Mouse (Mus musculus): Measurements from ENCODE around the gene Asic4. TPM values are rescaled to one million over a fixed set of nuclear protein-coding genes. Genes with fewer than 3 reads are reported as not detected.

The Asic4 gene
- polyA plus RNA-seq, 1 experiment from 2014 or later, result 16.6 TPM

- peak within 1 kb of the TSS; percentile 56 for H3K4me3 ChIP-seq (replicated peaks; ENCODE audit: low read depth, low read length)
- peaks cover 3% of the 10 kb centered on the region; the same call in 1 of the 2 replicates for H3K36me3 ChIP-seq (ENCODE audit: control insufficient read depth, insufficient read depth, low read length)
- 75% methylated on average over 10 of the region's 10 CpGs for WGBS
- no peaks in the 10 kb centered on the region for H3K9me3 ChIP-seq (ENCODE audit: control insufficient read depth, low read length)
- no peak for ATAC-seq (ENCODE audit: low FRiP score, low TSS enrichment)
- H3K4me2 ChIP-seq (ENCODE audit: low read length), result peak within 1 kb of the TSS; percentile 80
- 0 out of 2 replicates have a peak, but pooled peaks cover 5% of the 10 kb centered on the region for H3K27me3 ChIP-seq (ENCODE audit: control insufficient read depth, insufficient read depth, low read length)
- peak within 1 kb of the TSS; percentile 90 for H3K27ac ChIP-seq (replicated peaks; ENCODE audit: low read depth, low read length)
- peak within 1 kb of the TSS; percentile 91 for H3K9ac ChIP-seq (replicated peaks; ENCODE audit: low read length)
- peaks cover 18% of the 10 kb centered on the region for H3K4me1 ChIP-seq (ENCODE audit: control insufficient read depth, insufficient read depth, low read length)
- no peak for DNase-seq
These were observed 56.8 kb downstream of the Asic4 start, which contains the start of gene Inha for GRCm38 (mm10) chr1:75507006-75507405. Inha (plus strand) TSS chr1:75507077.

- Histone ChIP-seq H3K9ac (replicated peaks; ENCODE audit: low read length) (no peak overlapping the region), H3K4me2 (ENCODE audit: low read length) (no peak overlapping the region), H3K27ac (replicated peaks; ENCODE audit: low read depth, low read length) (no peak overlapping the region), H3K27me3 (ENCODE audit: control insufficient read depth, insufficient read depth, low read length) (no peaks in the 10 kb centered on the region), H3K36me3 (ENCODE audit: control insufficient read depth, insufficient read depth, low read length) (no peaks in the 10 kb centered on the region), H3K4me1 (ENCODE audit: control insufficient read depth, insufficient read depth, low read length) (peaks cover 14% of the 10 kb centered on the region), H3K4me3 (replicated peaks; ENCODE audit: low read depth, low read length) (no peak overlapping the region), H3K9me3 (ENCODE audit: control insufficient read depth, low read length) (no peaks in the 10 kb centered on the region)
- ATAC-seq (ENCODE audit: low FRiP score, low TSS enrichment), result no peak
- WGBS, result 48% methylated on average over 20 of the region's 20 CpGs
- DNase-seq, result no peak
These were observed 59.4 kb downstream of the Asic4 start for GRCm38 (mm10) chr1:75509586-75509985.

- Histone ChIP-seq H3K36me3 (ENCODE audit: control insufficient read depth, insufficient read depth, low read length) (no peaks in the 10 kb centered on the region), H3K9me3 (ENCODE audit: control insufficient read depth, low read length) (no peaks in the 10 kb centered on the region), H3K4me1 (ENCODE audit: control insufficient read depth, insufficient read depth, low read length) (peaks cover 9% of the 10 kb centered on the region), H3K27me3 (ENCODE audit: control insufficient read depth, insufficient read depth, low read length) (no peaks in the 10 kb centered on the region), H3K9ac (replicated peaks; ENCODE audit: low read length) (no peak overlapping the region), H3K27ac (replicated peaks; ENCODE audit: low read depth, low read length) (no peak overlapping the region), H3K4me2 (ENCODE audit: low read length) (no peak overlapping the region), H3K4me3 (replicated peaks; ENCODE audit: low read depth, low read length) (no peak overlapping the region)
- DNase-seq (no peak), ATAC-seq (ENCODE audit: low FRiP score, low TSS enrichment) (no peak)
- WGBS, result 78% methylated on average over 5 of the region's 5 CpGs
These were observed 59.9 kb downstream of the Asic4 start for GRCm38 (mm10) chr1:75510154-75510553.

GRCm38 (mm10) chr1:75511437-75512210, 61.4 kb downstream of the Asic4 start:
- no peak overlapping the region for H3K4me2 ChIP-seq (ENCODE audit: low read length)
- H3K36me3 ChIP-seq (ENCODE audit: control insufficient read depth, insufficient read depth, low read length), result no peaks in the 10 kb centered on the region
- H3K4me1 ChIP-seq (ENCODE audit: control insufficient read depth, insufficient read depth, low read length), result peaks cover 6% of the 10 kb centered on the region
- no peak overlapping the region for H3K4me3 ChIP-seq (replicated peaks; ENCODE audit: low read depth, low read length)
- no peaks in the 10 kb centered on the region for H3K9me3 ChIP-seq (ENCODE audit: control insufficient read depth, low read length)
- no peak overlapping the region for H3K9ac ChIP-seq (replicated peaks; ENCODE audit: low read length)
- ATAC-seq (ENCODE audit: low FRiP score, low TSS enrichment) (no peak), DNase-seq (no peak)
- no peak overlapping the region for H3K27ac ChIP-seq (replicated peaks; ENCODE audit: low read depth, low read length)
- WGBS, result 74% methylated on average over 4 of the region's 4 CpGs
- no peaks in the 10 kb centered on the region for H3K27me3 ChIP-seq (ENCODE audit: control insufficient read depth, insufficient read depth, low read length)

- WGBS, result 92% methylated on average over 3 of the region's 3 CpGs
- no peak for ATAC-seq (ENCODE audit: low FRiP score, low TSS enrichment)
- H3K9me3 ChIP-seq (ENCODE audit: control insufficient read depth, low read length), result no peaks in the 10 kb centered on the region
- no peak for DNase-seq
- H3K27ac ChIP-seq (replicated peaks; ENCODE audit: low read depth, low read length), result no peak overlapping the region
- H3K36me3 ChIP-seq (ENCODE audit: control insufficient read depth, insufficient read depth, low read length), result no peaks in the 10 kb centered on the region
- no peaks in the 10 kb centered on the region for H3K4me1 ChIP-seq (ENCODE audit: control insufficient read depth, insufficient read depth, low read length)
- no peaks in the 10 kb centered on the region for H3K27me3 ChIP-seq (ENCODE audit: control insufficient read depth, insufficient read depth, low read length)
- no peak overlapping the region for H3K4me3 ChIP-seq (replicated peaks; ENCODE audit: low read depth, low read length)
- no peak overlapping the region for H3K9ac ChIP-seq (replicated peaks; ENCODE audit: low read length)
- no peak overlapping the region for H3K4me2 ChIP-seq (ENCODE audit: low read length)
These were observed 62.3 kb downstream of the Asic4 start for GRCm38 (mm10) chr1:75512550-75512949.

GRCm38 (mm10) chr1:75516703-75517380, 66.6 kb downstream of the Asic4 start:
- Histone ChIP-seq H3K27ac (replicated peaks; ENCODE audit: low read depth, low read length) (no peak overlapping the region), H3K4me2 (ENCODE audit: low read length) (no peak overlapping the region), H3K36me3 (ENCODE audit: control insufficient read depth, insufficient read depth, low read length) (no peaks in the 10 kb centered on the region), H3K4me3 (replicated peaks; ENCODE audit: low read depth, low read length) (no peak overlapping the region), H3K27me3 (ENCODE audit: control insufficient read depth, insufficient read depth, low read length) (no peaks in the 10 kb centered on the region), H3K9ac (replicated peaks; ENCODE audit: low read length) (no peak overlapping the region), H3K9me3 (ENCODE audit: control insufficient read depth, low read length) (no peaks in the 10 kb centered on the region), H3K4me1 (ENCODE audit: control insufficient read depth, insufficient read depth, low read length) (no peaks in the 10 kb centered on the region)
- DNase-seq (no peak), ATAC-seq (ENCODE audit: low FRiP score, low TSS enrichment) (no peak)
- 81% methylated on average over 15 of the region's 15 CpGs for WGBS

DNA sequence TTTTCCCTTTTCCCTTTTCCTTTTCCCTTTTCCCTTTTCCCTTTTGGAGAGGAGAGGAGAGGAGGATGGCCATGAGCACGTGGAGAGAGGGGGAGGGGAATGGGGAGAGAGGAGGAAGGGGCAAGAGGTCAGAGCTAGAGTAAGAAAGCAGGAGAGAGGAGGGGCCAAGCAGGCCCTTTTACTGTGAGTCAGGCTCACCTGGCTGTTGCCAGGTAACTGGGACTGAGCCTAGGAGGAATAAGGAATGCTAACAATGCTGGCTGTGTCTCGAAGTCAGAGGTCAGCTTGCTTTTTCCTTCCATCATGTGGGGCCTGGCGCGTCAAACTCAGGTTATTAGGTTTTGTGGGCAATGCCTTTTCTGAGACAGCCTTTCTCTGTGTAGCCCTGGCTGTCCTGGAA, 67.7 kb downstream of the Asic4 start:
- ATAC-seq (ENCODE audit: low FRiP score, low TSS enrichment) (no peak), DNase-seq (no peak)
- H3K9me3 ChIP-seq (ENCODE audit: control insufficient read depth, low read length), result no peaks in the 10 kb centered on the region
- H3K4me3 ChIP-seq (replicated peaks; ENCODE audit: low read depth, low read length), result no peak overlapping the region
- H3K27me3 ChIP-seq (ENCODE audit: control insufficient read depth, insufficient read depth, low read length), result no peaks in the 10 kb centered on the region
- no peak overlapping the region for H3K4me2 ChIP-seq (ENCODE audit: low read length)
- H3K9ac ChIP-seq (replicated peaks; ENCODE audit: low read length), result no peak overlapping the region
- WGBS, result 50% methylated on average over 4 of the region's 4 CpGs
- no peaks in the 10 kb centered on the region for H3K36me3 ChIP-seq (ENCODE audit: control insufficient read depth, insufficient read depth, low read length)
- H3K4me1 ChIP-seq (ENCODE audit: control insufficient read depth, insufficient read depth, low read length), result peaks cover 3% of the 10 kb centered on the region; the same call in 1 of the 2 replicates
- H3K27ac ChIP-seq (replicated peaks; ENCODE audit: low read depth, low read length), result no peak overlapping the region

DNA sequence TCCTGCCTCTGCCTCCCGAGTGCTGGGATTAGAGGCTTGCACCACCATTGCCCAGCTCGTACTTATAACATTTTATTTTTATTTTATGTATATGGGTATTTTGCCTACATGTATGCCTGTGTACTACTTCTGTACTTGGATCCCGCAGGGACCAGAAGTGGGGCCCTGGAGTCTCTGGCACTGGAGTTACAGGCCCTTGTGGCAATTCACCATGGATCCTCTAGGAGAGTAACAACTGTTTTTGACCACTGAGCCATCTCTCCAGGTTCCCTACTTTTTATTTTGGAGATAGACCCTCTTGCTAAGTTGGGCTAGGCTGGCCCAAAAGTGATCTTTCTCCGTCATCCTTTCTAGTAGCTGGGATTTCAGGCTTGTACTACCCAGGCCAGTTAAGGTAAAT, 68.2 kb downstream of the Asic4 start:
- Histone ChIP-seq H3K9me3 (ENCODE audit: control insufficient read depth, low read length) (no peaks in the 10 kb centered on the region), H3K4me2 (ENCODE audit: low read length) (no peak overlapping the region), H3K4me1 (ENCODE audit: control insufficient read depth, insufficient read depth, low read length) (peaks cover 3% of the 10 kb centered on the region; the same call in 1 of the 2 replicates), H3K27me3 (ENCODE audit: control insufficient read depth, insufficient read depth, low read length) (no peaks in the 10 kb centered on the region), H3K27ac (replicated peaks; ENCODE audit: low read depth, low read length) (no peak overlapping the region), H3K9ac (replicated peaks; ENCODE audit: low read length) (no peak overlapping the region), H3K4me3 (replicated peaks; ENCODE audit: low read depth, low read length) (no peak overlapping the region), H3K36me3 (ENCODE audit: control insufficient read depth, insufficient read depth, low read length) (no peaks in the 10 kb centered on the region)
- DNase-seq (no peak), ATAC-seq (ENCODE audit: low FRiP score, low TSS enrichment) (no peak)
- WGBS, result 93% methylated on average over 4 of the region's 4 CpGs

All from midbrain, embryonic 14.5 days (tissue).